Mouse (Mus musculus): ENCODE data around the gene Upf1.

The Upf1 gene

DNA sequence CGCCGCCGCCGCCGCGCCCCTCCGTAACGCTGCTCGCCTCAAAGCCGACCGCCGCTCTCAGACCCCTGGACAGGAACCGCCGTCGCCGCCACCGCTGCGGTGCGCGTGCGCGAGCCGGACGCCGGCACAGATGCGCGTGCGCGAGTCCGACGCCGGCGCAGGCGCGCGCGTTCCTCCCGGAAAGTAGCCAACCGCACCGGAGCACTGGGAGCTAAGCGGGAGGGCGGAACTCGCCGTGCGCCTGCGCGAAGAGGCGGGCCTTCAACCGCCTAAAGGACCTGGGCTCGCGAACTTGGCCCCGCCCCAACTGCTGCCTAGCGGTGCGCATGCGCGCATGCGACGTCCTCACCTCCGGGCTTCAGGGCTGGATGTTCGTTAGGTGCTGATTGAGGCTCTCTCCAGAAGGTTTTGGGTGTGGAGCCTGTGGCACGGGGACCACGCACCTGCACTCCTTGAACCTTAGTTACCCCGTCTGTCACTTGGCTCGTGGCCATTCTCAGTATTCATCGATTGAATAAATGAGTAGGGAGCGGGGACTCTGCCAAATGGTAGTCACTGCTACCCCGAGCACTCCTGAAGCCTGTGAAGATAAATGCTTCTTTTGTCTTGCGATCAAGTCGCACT, at the start of gene Upf1:
Upf1 (minus strand) TSS at position 85 of the 624 bp plus-strand sequence.
- peak; percentile 98 for DNase-seq (ENCODE audit: low spot score in 2 of 2)

- DNase-seq (ENCODE audit: low spot score in 2 of 2) = no peak
These were observed 44.8 kb upstream of the Upf1 start for GRCm38 (mm10) chr8:70397611-70398563.

GRCm38 (mm10) chr8:70396184-70396583, 43.1 kb upstream of the Upf1 start:
- DNase-seq (ENCODE audit: low spot score in 2 of 2) = no peak

DNA sequence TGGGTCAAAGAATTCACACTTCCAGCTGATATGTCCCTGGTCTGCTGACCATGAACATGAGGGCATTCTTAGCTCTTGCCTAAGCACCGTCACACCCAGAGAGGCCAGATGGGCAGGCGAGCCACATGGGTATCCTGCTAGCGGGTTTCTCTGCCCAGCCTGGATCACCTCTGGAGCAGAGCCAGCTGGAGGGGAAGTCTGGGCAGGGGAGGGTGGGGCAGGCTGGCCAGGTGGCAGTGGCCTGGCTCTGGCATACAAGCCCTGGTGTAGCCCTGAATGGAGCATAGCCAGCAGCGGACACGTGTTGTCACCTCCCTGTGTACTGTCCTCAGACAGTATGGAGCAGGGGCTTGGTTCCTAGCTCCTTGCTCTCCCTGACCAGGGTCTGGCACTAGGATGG, 42.6 kb upstream of the Upf1 start:
- no peak for DNase-seq (ENCODE audit: low spot score in 2 of 2)

- DNase-seq (ENCODE audit: low spot score in 2 of 2) = no peak
These were observed 41.4 kb upstream of the Upf1 start for GRCm38 (mm10) chr8:70394269-70394998.

DNA sequence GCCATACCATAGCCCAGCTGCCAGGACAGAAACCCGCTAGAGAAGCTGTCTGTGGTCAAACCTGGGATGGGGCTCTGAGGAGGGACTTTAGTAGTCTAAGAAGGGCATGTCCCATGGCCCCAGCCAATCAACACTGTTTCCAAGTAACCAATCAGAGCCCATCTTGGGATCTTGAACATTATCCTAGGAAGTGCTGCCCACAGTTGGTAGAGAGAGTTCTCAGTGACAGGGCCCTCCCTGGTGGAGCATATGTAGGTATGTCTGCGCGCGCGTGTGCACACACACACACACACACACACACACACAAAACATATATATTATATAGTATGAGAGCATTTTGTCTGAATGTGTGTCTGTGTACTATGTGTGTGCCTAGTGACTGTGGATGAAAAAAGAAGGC, 40.0 kb upstream of the Upf1 start:
- DNase-seq (ENCODE audit: low spot score in 2 of 2) = no peak

- no peak for DNase-seq (ENCODE audit: low spot score in 2 of 2)
These were observed 36.6 kb upstream of the Upf1 start for GRCm38 (mm10) chr8:70389678-70390077.

GRCm38 (mm10) chr8:70383287-70383686, 30.2 kb upstream of the Upf1 start:
- peak; percentile 33 to 44 for DNase-seq (ENCODE audit: low spot score in 2 of 2)

DNA sequence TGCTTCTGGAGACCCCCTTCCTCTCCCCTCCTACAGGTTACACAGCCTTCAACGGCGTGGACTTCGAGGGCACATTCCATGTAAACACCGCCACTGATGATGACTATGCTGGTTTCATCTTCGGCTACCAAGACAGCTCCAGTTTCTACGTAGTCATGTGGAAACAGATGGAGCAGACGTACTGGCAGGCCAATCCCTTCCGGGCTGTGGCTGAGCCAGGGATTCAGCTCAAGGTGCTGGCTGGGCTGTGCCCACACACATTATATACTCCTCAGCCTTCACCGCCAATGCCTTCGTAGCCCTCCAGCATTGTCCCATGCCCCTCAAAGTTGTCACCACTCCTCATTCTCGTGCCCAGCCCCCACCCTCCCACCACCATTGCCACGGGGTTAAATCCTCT, 27.0 kb upstream of the Upf1 start:
- DNase-seq (ENCODE audit: low spot score in 2 of 2) = no peak

- DNase-seq (ENCODE audit: low spot score in 2 of 2) = no peak
These were observed 24.0 kb upstream of the Upf1 start for GRCm38 (mm10) chr8:70377049-70377448.

DNA sequence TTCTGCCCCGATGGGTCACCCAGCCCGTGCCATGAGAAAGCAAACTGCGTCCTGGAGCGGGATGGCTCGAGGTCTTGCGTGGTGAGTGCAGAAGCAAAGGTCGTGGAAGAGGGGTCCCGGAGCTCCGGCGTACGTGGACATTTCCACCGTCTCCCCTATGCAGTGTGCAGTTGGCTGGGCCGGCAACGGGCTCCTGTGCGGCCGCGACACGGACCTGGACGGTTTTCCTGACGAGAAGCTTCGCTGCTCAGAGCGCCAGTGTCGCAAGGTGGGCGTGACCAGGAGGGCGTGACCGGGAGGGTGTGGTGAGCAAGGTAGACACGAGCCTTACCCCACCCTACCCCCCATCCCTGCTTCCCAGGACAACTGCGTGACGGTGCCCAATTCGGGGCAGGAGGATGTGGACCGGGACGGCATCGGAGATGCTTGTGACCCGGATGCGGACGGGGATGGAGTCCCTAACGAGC, 23.2 kb upstream of the Upf1 start:
- DNase-seq (ENCODE audit: low spot score in 2 of 2) = no peak

- no peak for DNase-seq (ENCODE audit: low spot score in 2 of 2)
These were observed 22.3 kb upstream of the Upf1 start for GRCm38 (mm10) chr8:70375212-70375859.

DNA sequence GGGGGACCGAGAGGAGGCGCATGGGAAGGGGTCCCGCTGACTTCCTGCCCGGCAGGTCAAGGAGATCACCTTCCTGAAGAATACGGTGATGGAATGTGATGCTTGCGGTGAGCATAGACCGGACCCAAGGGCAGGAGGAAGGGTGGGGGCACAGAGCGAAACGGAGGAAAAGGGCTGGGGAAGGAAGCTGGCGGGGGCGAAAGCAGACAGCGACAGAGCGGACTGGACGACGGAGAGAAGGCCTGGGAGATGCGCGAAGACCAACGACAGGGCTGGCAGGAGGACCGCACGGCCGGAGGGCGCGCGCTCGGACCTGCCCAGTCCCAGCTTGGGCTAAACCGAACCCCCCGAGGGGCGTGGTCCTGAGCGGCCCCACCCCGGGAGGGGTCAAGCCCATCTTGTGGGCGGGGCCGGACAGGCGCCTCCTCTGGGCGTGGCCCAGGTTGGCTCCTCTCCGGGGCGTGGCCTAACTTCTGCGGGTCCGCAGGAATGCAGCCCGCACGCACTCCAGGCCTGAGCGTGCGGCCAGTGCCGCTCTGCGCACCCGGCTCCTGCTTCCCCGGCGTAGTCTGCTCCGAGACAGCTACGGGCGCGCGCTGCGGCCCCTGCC, 21.3 kb upstream of the Upf1 start:
- peak; percentile 71 to 86 for DNase-seq (ENCODE audit: low spot score in 2 of 2)

GRCm38 (mm10) chr8:70373397-70374317, 20.6 kb upstream of the Upf1 start, which contains the start of gene Comp:
Comp (plus strand) TSS chr8:70373558.
- no peak for DNase-seq (ENCODE audit: low spot score in 2 of 2)

DNA sequence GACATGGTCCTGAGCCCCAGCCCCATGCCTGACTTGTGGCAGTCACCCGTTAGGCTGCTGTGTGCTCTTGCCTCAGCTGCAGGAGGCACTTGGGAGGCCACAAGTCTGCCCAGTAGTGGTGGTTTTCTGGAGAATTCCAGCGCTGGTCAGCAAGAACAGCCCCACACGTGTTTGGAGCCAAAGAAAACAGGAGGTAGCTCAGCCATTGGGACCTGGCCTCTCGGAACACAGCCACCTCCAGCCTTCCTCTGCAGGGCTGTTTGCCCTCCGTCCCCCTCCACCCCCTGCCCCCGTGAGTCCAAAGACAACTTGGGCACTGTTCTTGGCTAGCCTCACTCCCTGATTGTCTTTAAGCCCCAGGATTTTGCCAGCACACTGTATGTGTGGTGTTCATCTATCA, 18.9 kb upstream of the Upf1 start:
- DNase-seq (ENCODE audit: low spot score in 2 of 2) = no peak

DNA sequence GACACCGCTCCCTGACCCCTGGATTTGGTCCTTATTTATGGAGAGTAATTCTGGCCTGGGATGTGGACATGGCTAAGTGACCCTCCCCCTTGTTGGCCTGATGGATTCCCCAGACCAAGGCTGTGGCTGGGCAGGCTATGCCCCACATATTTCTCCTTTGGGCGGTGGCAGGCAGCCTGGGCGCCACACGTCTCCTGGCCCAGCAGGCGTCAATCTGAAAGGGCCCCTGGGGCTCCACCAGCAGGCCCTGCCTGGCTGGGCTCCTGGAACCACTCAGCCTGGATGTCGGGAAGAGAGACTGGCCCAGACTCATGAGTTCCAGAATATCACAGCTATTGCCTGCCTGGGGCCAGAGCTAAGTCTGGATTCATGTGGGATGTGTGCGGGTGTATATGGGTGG, 17.4 kb upstream of the Upf1 start:
- DNase-seq (ENCODE audit: low spot score in 2 of 2) = no peak

- no peak for DNase-seq (ENCODE audit: low spot score in 2 of 2)
These were observed 13.5 kb upstream of the Upf1 start for GRCm38 (mm10) chr8:70366588-70366987.

GRCm38 (mm10) chr8:70364066-70364465, 11.0 kb upstream of the Upf1 start:
- DNase-seq (ENCODE audit: low spot score in 2 of 2) = no peak

- DNase-seq (ENCODE audit: low spot score in 2 of 2) = no peak
These were observed 8.5 kb upstream of the Upf1 start for GRCm38 (mm10) chr8:70361484-70362032.

- DNase-seq (ENCODE audit: low spot score in 2 of 2) = no peak
These were observed 7.7 kb upstream of the Upf1 start for GRCm38 (mm10) chr8:70360769-70361168.

Data from urinary bladder, adult 18-20 months (tissue).